In genomic region chr8:108956416-108956815, GRCm38 (mm10) we compare ENCODE assay signal across 10 mouse cellular contexts.
A peak's percentile ranks its signal among the peaks of the same experiment; 100 is the strongest.
DNase-seq lines count a peak whose midpoint lies in the region; ATAC-seq and TF ChIP-seq lines count a peak whose summit lies in the region.
"Had no signal": no experiment of that assay in that cellular context is flagged by ENCODE, and none has a peak within 500 bp of the region (broad histone marks: within the 10 kb centered on the region; RNA-seq: fewer than 3 reads in every experiment).

No protein-coding gene starts in this region.

- peak overlapping the region; percentile 34 for H3K4me2 ChIP-seq in kidney, embryonic 14.5 days (replicated peaks; ENCODE audit: low read depth, low read length)
- peak overlapping the region; percentile 24; the same call in 1 of the 2 replicates for H3K4me2 ChIP-seq in forebrain, embryonic 11.5 days (ENCODE audit: low read depth, low read length, severe bottlenecking)
- peak overlapping the region; percentile 5; the same call in 1 of the 2 replicates for H3K4me2 ChIP-seq in liver, postnatal 0 days (ENCODE audit: low read depth, low read length)
- H3K4me2 ChIP-seq in lung, postnatal 0 days (replicated peaks; ENCODE audit: low read depth, low read length), result no peak overlapping the region

- 64% methylated on average over 37 of the region's 37 CpGs for WGBS in kidney, embryonic 14.5 days
- WGBS in forebrain, embryonic 11.5 days, result 76% methylated on average over 37 of the region's 37 CpGs
- WGBS in liver, postnatal 0 days (ENCODE audit: insufficient replicate concordance), result 73% methylated on average over 37 of the region's 37 CpGs
- WGBS in lung, postnatal 0 days, result 86% methylated on average over 27 of the region's 37 CpGs

- DNase-seq in kidney, adult 11 months, result no peak
- peak; percentile 62 for DNase-seq in R1 (ENCODE audit: low read depth, low spot score)
- no peak for DNase-seq in forebrain, embryonic 11.5 days (ENCODE audit: low spot score)
- DNase-seq in liver, postnatal 0 days, result no peak
- no peak for DNase-seq in lung, postnatal 14 days
- DNase-seq in lung, postnatal 0 days (ENCODE audit: low spot score), result no peak
- DNase-seq: kidney, adult 8-10 months; spleen, adult 18-20 months had no signal

- H3K36me3 ChIP-seq in kidney, embryonic 14.5 days (ENCODE audit: control insufficient read depth, insufficient read depth, low read length), result peaks cover 44% of the 10 kb centered on the region
- peaks cover 20% of the 10 kb centered on the region for H3K36me3 ChIP-seq in forebrain, embryonic 11.5 days (ENCODE audit: control insufficient read depth, insufficient read depth, low read length)
- H3K36me3 ChIP-seq in liver, postnatal 0 days (replicated peaks; ENCODE audit: insufficient read depth, low read length), result peaks cover 19% of the 10 kb centered on the region
- H3K36me3 ChIP-seq in lung, postnatal 0 days (ENCODE audit: insufficient read depth, low read length), result peaks cover 25% of the 10 kb centered on the region

- no peaks in the 10 kb centered on the region for H3K4me1 ChIP-seq in kidney, embryonic 14.5 days (ENCODE audit: control insufficient read depth, insufficient read depth, low read length)
- no peaks in the 10 kb centered on the region for H3K4me1 ChIP-seq in forebrain, embryonic 11.5 days (replicated peaks; ENCODE audit: control insufficient read depth, insufficient read depth, low read length)
- H3K4me1 ChIP-seq in liver, postnatal 0 days (ENCODE audit: insufficient read depth), result no peaks in the 10 kb centered on the region
- no peaks in the 10 kb centered on the region for H3K4me1 ChIP-seq in lung, postnatal 0 days (ENCODE audit: insufficient read depth, low read depth, low read length)

- no peak overlapping the region for H3K9ac ChIP-seq in kidney, embryonic 14.5 days (ENCODE audit: low read depth, low read length)
- no peak overlapping the region for H3K9ac ChIP-seq in forebrain, embryonic 11.5 days (ENCODE audit: low read length)
- no peak overlapping the region for H3K9ac ChIP-seq in liver, postnatal 0 days (replicated peaks)
- no peak overlapping the region for H3K9ac ChIP-seq in lung, postnatal 0 days (replicated peaks; ENCODE audit: low read depth)

- no peak overlapping the region for H3K27ac ChIP-seq in kidney, embryonic 14.5 days (ENCODE audit: low read depth, low read length)
- H3K27ac ChIP-seq in forebrain, embryonic 11.5 days (ENCODE audit: low read depth, low read length), result no peak overlapping the region
- no peak overlapping the region for H3K27ac ChIP-seq in liver, postnatal 0 days (ENCODE audit: low read depth)
- no peak overlapping the region for H3K27ac ChIP-seq in lung, postnatal 0 days (ENCODE audit: low read length)

- H3K27me3 ChIP-seq in kidney, embryonic 14.5 days (ENCODE audit: control insufficient read depth, insufficient read depth, low read length), result no peaks in the 10 kb centered on the region
- H3K27me3 ChIP-seq in forebrain, embryonic 11.5 days (ENCODE audit: control insufficient read depth, insufficient read depth, low read length), result no peaks in the 10 kb centered on the region
- no peaks in the 10 kb centered on the region for H3K27me3 ChIP-seq in liver, postnatal 0 days (ENCODE audit: insufficient read depth, low read length)
- no peaks in the 10 kb centered on the region for H3K27me3 ChIP-seq in lung, postnatal 0 days (replicated peaks; ENCODE audit: insufficient read depth, low read length)

- H3K9me3 ChIP-seq in kidney, embryonic 14.5 days (ENCODE audit: control insufficient read depth, low read length), result peaks cover 9% of the 10 kb centered on the region; the same call in 1 of the 2 replicates
- no peaks in the 10 kb centered on the region; the same call in 1 of the 2 replicates for H3K9me3 ChIP-seq in forebrain, embryonic 11.5 days (ENCODE audit: control insufficient read depth, low read length)
- H3K9me3 ChIP-seq in liver, postnatal 0 days (ENCODE audit: low read length), result peaks cover 2% of the 10 kb centered on the region; the same call in 1 of the 2 replicates
- peaks cover 3% of the 10 kb centered on the region; the same call in 1 of the 2 replicates for H3K9me3 ChIP-seq in lung, postnatal 0 days (ENCODE audit: low read length)

- no peak for TF ChIP-seq CTCF in liver, postnatal 0 days (IDR thresholded peaks at IDR 0.05; ENCODE audit: low read depth)
- no peak for TF ChIP-seq CTCF in lung, postnatal 0 days (IDR thresholded peaks at IDR 0.05)

- no peak for TF ChIP-seq EP300 in liver, postnatal 0 days (IDR thresholded peaks at IDR 0.05; ENCODE audit: low read depth)
- no peak for TF ChIP-seq EP300 in lung, postnatal 0 days (IDR thresholded peaks at IDR 0.05)

- no peak for ATAC-seq in kidney, embryonic 14.5 days (ENCODE audit: low FRiP score, low TSS enrichment)
- ATAC-seq in forebrain, embryonic 11.5 days (replicated peaks; ENCODE audit: low FRiP score), result no peak
- ATAC-seq in liver, postnatal 0 days, result no peak
- no peak for ATAC-seq in monocyte, adult 5-6 weeks (replicated peaks; ENCODE audit: insufficient number of reproducible peaks, low FRiP score, low TSS enrichment, poor library complexity, severe bottlenecking)
- no peak for ATAC-seq in lung, postnatal 0 days

- peak overlapping the region; percentile 17 for H3K4me3 ChIP-seq in kidney, embryonic 14.5 days (ENCODE audit: low read length)
- peak overlapping the region; percentile 7; the same call in 1 of the 2 replicates for H3K4me3 ChIP-seq in forebrain, embryonic 11.5 days (ENCODE audit: low read depth, low read length)
- H3K4me3 ChIP-seq in liver, postnatal 0 days (ENCODE audit: low read depth, low read length), result no peak overlapping the region
- H3K4me3 ChIP-seq in lung, postnatal 0 days (ENCODE audit: low read depth, low read length), result no peak overlapping the region

Comparison
In these comparisons a context has a peak if more than half of its experiments do, and no peak if none do; other contexts are left out.
1. H3K4me3 ChIP-seq: peak in kidney, embryonic 14.5 days (single experiment) and forebrain, embryonic 11.5 days (single experiment); none in liver, postnatal 0 days (single experiment) and lung, postnatal 0 days (single experiment).